26 mouse cellular contexts compared by ENCODE assay signal in the genomic region with DNA sequence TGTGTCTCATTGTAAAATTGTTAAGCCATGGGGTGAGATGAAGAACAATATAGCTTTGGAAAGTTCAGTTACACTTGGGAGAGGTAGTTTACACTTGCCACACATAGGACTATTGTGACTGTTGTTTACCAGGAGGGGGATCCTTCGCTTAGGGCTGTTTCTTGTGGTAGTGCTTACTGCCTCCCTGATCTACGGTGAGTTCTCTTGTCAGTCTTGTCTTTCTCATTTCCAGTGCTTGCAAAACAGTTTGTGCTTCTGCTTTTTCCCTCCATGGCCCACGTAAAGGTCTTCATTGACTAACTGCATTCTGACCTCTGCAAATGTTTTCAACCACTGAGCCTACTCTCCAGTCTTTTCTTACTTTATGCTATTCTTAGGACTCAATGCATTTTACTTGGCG. TPM values are rescaled to one million over a fixed set of nuclear protein-coding genes. Genes with fewer than 3 reads are reported as not detected.
DNase-seq lines count a peak whose midpoint lies in the region; ATAC-seq and TF ChIP-seq lines count a peak whose summit lies in the region.
"Had no signal": no experiment of that assay in that cellular context is flagged by ENCODE, and none has a peak within 500 bp of the region (broad histone marks: within the 10 kb centered on the region; RNA-seq: fewer than 3 reads in every experiment).

No protein-coding gene starts in this region.

- H3K4me3 ChIP-seq in liver, embryonic 15.5 days (replicated peaks): no peak overlapping the region
- no peak overlapping the region for H3K4me3 ChIP-seq in liver, embryonic 11.5 days (ENCODE audit: low read depth, low read length)
- no peak overlapping the region for H3K4me3 ChIP-seq in thymus, adult 2 months (ENCODE audit: control insufficient read depth, insufficient read depth, low read length)
- H3K4me3 ChIP-seq: embryonic facial prominence, embryonic 15.5 days; erythroblast, embryonic 14.5 days; forebrain, embryonic 10.5 days; gastrocnemius, adult 2 months; heart, embryonic 10.5 days; heart, embryonic 15.5 days; hindbrain, embryonic 10.5 days had no signal

- no peak overlapping the region for H3K9ac ChIP-seq in liver, embryonic 15.5 days
- no peak overlapping the region for H3K9ac ChIP-seq in liver, embryonic 11.5 days (ENCODE audit: low read depth, low read length)
- H3K9ac ChIP-seq: embryonic facial prominence, embryonic 15.5 days; heart, embryonic 15.5 days; hindbrain, embryonic 14.5 days had no signal

- no peaks in the 10 kb centered on the region for H3K36me3 ChIP-seq in liver, embryonic 15.5 days (replicated peaks)
- no peaks in the 10 kb centered on the region for H3K36me3 ChIP-seq in liver, embryonic 11.5 days (ENCODE audit: control insufficient read depth, insufficient read depth, low read length)
- no peaks in the 10 kb centered on the region for H3K36me3 ChIP-seq in thymus, adult 2 months (ENCODE audit: control insufficient read depth, insufficient read depth, low read length)
- H3K36me3 ChIP-seq: heart, embryonic 15.5 days had no signal

- H3K27me3 ChIP-seq in liver, embryonic 15.5 days: no peaks in the 10 kb centered on the region
- no peaks in the 10 kb centered on the region for H3K27me3 ChIP-seq in liver, embryonic 11.5 days (replicated peaks; ENCODE audit: control insufficient read depth, insufficient read depth, low read length)
- H3K27me3 ChIP-seq in thymus, adult 2 months (ENCODE audit: control insufficient read depth, insufficient read depth, low read length): no peaks in the 10 kb centered on the region
- H3K27me3 ChIP-seq: embryonic facial prominence, embryonic 15.5 days; heart, embryonic 15.5 days had no signal

- TF ChIP-seq POLR2A in thymus, adult 2 months (IDR thresholded peaks at IDR 0.05; ENCODE audit: control insufficient read depth, extremely low read depth, insufficient read depth, low read length, poor library complexity): no peak

- 49% methylated on average over 4 of the region's 4 CpGs for WGBS in liver, embryonic 15.5 days (ENCODE audit: insufficient replicate concordance)
- 74% methylated on average over 4 of the region's 4 CpGs for WGBS in liver, embryonic 11.5 days
- 63% methylated on average over 4 of the region's 4 CpGs for WGBS in thymus, adult 2 months

- ATAC-seq in liver, embryonic 15.5 days (ENCODE audit: insufficient read depth): 0 out of 2 replicates have a peak, but pooled peaks have one; percentile 25
- no peak for ATAC-seq in liver, embryonic 11.5 days (replicated peaks; ENCODE audit: low FRiP score)
- peak; percentile 59 to 66; a peak in 3 of 4 replicates for ATAC-seq in hematopoietic stem cell, adult 5-6 weeks (replicated peaks in 1 of 2; ENCODE audit: insufficient read depth in 1 of 2, low FRiP score in 2 of 2, low TSS enrichment in 1 of 2, low read depth in 1 of 2, poor library complexity in 2 of 2, severe bottlenecking in 2 of 2)
- ATAC-seq in monocyte, adult 5-6 weeks (replicated peaks; ENCODE audit: insufficient number of reproducible peaks, low FRiP score, low TSS enrichment, poor library complexity, severe bottlenecking): peak; percentile 71
- ATAC-seq: activated CD4-positive, CD25-positive, alpha-beta regulatory T cell, adult 4 months; forebrain, embryonic 14.5 days had no signal

- no peak overlapping the region for H3K4me2 ChIP-seq in liver, embryonic 15.5 days
- H3K4me2 ChIP-seq in liver, embryonic 11.5 days: no peak overlapping the region
- H3K4me2 ChIP-seq: embryonic facial prominence, embryonic 15.5 days; heart, embryonic 15.5 days; hindbrain, embryonic 14.5 days had no signal

- no peaks in the 10 kb centered on the region for H3K9me3 ChIP-seq in liver, embryonic 15.5 days (replicated peaks)
- H3K9me3 ChIP-seq in liver, embryonic 11.5 days (ENCODE audit: control insufficient read depth, low read length): no peaks in the 10 kb centered on the region
- H3K9me3 ChIP-seq: embryonic facial prominence, embryonic 15.5 days; forebrain, embryonic 10.5 days; heart, embryonic 10.5 days; heart, embryonic 15.5 days; hindbrain, embryonic 10.5 days had no signal

- TF ChIP-seq CTCF in thymus, adult 2 months (IDR thresholded peaks at IDR 0.05; ENCODE audit: borderline replicate concordance, control insufficient read depth, extremely low read depth, insufficient read depth, low read length, poor library complexity): no peak

- no peak for DNase-seq in liver, embryonic 11.5 days (ENCODE audit: low spot score)
- peak; percentile 37 for DNase-seq in 416B (ENCODE audit: low read depth)
- DNase-seq in thymus, adult 2 months: no peak
- no peak for DNase-seq in kidney, postnatal 14 days
- DNase-seq in heart, adult 9 months (ENCODE audit: low spot score in 2 of 2): no peak
- DNase-seq: adrenal gland, postnatal 14 days; cerebellum, adult 18-20 months; cerebellum, adult 9-11 months; embryo, embryonic 11 days; gastrocnemius, adult 2 months; gastrocnemius, postnatal 25 days; heart, adult 11 months; heart, postnatal 14 days had no signal

- no peak overlapping the region; the same call in 1 of the 2 replicates for H3K27ac ChIP-seq in liver, embryonic 15.5 days (replicated peaks)
- H3K27ac ChIP-seq in liver, embryonic 11.5 days (ENCODE audit: low read depth, low read length): no peak overlapping the region
- no peak overlapping the region for H3K27ac ChIP-seq in thymus, adult 2 months (ENCODE audit: control insufficient read depth, insufficient read depth, low read length)
- H3K27ac ChIP-seq: embryonic facial prominence, embryonic 15.5 days; forebrain, embryonic 10.5 days; gastrocnemius, adult 2 months; heart, embryonic 10.5 days; heart, embryonic 15.5 days; hindbrain, embryonic 10.5 days; hindbrain, embryonic 14.5 days had no signal

- no peaks in the 10 kb centered on the region for H3K4me1 ChIP-seq in liver, embryonic 15.5 days (replicated peaks)
- H3K4me1 ChIP-seq in liver, embryonic 11.5 days (replicated peaks; ENCODE audit: control insufficient read depth, insufficient read depth, low read length): no peaks in the 10 kb centered on the region
- peaks cover 5% of the 10 kb centered on the region; the same call in 1 of the 2 replicates for H3K4me1 ChIP-seq in thymus, adult 2 months (replicated peaks; ENCODE audit: control insufficient read depth, insufficient read depth, low read length)
- H3K4me1 ChIP-seq: heart, embryonic 10.5 days; heart, embryonic 15.5 days had no signal

RNA-seq across cellular contexts. Expression of gene Nek10, which starts 2.9 kb away (rescaled TPM):
- polyA plus RNA-seq in liver, embryonic 15.5 days (2015; fragmentation: Nextera tagmentation; extraction: Ambion mirVana): 0.01 and 0.02 TPM in 2 replicates
- not detected in 2 replicates for polyA plus RNA-seq in liver, embryonic 11.5 days (2014; fragmentation: Nextera tagmentation; extraction: Ambion mirVana)
- not detected in 2 replicates for total RNA-seq in hematopoietic stem cell, adult 5-6 weeks (2017)
- total RNA-seq in monocyte, adult 5-6 weeks (2017): 0.19 to 0.29 TPM in 2 of 3 replicates, not detected in the other
- polyA plus RNA-seq in thymus, adult 2 months (2012; rRNA removed): 0.01 TPM in 2 replicates
- total RNA-seq: MEL had no signal
- polyA plus RNA-seq: erythroblast, embryonic 14.5 days; heart, embryonic 10.5 days had no signal
